Mouse (Mus musculus) lung, postnatal 0 days (tissue): ENCODE measurements around the gene Aktip.

ENCODE experiments used
- CTCF ChIP-seq: IDR thresholded peaks from 2 replicates; pipeline ENCODE4 v1.5.1; 2016; ENCODE audit warnings: antibody characterized with exemption, mild to moderate bottlenecking
- EP300 ChIP-seq: IDR thresholded peaks from 2 replicates; pipeline ENCODE4 v1.6.1; 2016; ENCODE audit warnings: antibody characterized with exemption, mild to moderate bottlenecking, control low read depth

- TF ChIP-seq CTCF, result no peak
- TF ChIP-seq EP300, result no peak
These were observed 39.6 kb downstream of the Aktip start for GRCm38 (mm10) chr8:91159959-91160800.
